Mouse (Mus musculus): ENCODE measurements around the gene Serpine2. TPM values are rescaled to one million over a fixed set of nuclear protein-coding genes. Genes with fewer than 3 reads are reported as not detected.
A peak's percentile ranks its signal among the peaks of the same experiment; 100 is the strongest.

The Serpine2 gene
- polyA plus RNA-seq, 1 experiment: 1.7 TPM

DNA sequence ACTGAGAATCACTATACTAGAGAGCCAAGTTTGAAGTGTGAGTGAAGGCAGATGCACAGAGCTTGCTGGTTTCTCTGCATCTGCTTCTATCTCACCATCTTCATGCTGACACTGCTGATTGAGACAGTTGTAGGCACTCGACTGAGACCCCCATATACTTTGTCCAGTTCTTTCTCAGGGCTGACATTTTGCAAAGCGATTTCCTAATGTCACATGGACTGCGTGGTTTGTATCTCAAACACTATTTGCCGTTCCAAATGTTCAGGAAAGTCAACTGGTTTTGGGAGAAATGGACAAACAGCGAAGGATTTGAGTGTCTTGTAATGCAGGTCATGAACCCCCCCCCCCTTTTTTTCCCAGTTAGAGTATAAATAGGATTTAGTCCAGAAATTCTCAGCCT lies 1.0 kb downstream of the Serpine2 start:
- no peak overlapping the region for H3K27ac ChIP-seq (ENCODE audit: control insufficient read depth, insufficient read depth, low read depth, low read length)
- TF ChIP-seq POLR2A (IDR thresholded peaks at IDR 0.05; ENCODE audit: control insufficient read depth, low read depth, low read length): no peak
- TF ChIP-seq CTCF (IDR thresholded peaks at IDR 0.05; ENCODE audit: control insufficient read depth, insufficient read depth, insufficient replicate concordance, low read depth, low read length): no peak

DNA sequence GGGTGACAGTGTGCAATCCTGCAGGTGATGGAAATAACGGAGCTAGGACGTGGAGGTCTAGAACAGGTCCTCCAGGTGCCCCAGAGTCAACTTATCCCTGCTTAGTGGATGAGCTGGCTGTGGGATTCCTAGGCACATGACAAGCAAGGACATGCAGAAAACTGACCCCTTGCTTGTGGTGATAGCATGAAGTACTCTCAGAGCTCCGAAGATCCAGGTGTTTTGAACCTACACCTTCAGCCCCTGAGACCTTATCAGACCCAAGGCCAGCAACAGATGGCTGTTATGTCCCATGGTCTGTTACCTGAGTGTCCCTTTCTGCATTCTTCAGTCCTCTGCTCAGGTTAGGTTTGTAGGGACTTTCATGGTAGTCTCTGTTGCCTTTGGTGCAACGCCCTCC lies 2.0 kb downstream of the Serpine2 start:
- Histone ChIP-seq H3K4me1 (ENCODE audit: control insufficient read depth, insufficient read depth, low read length) (peaks cover 6% of the 10 kb centered on the region), H3K36me3 (ENCODE audit: control insufficient read depth, insufficient read depth, low read length) (no peaks in the 10 kb centered on the region), H3K27ac (ENCODE audit: control insufficient read depth, insufficient read depth, low read depth, low read length) (no peak overlapping the region), H3K27me3 (ENCODE audit: control insufficient read depth, insufficient read depth, low read length) (peaks cover 2% of the 10 kb centered on the region), H3K4me3 (ENCODE audit: control insufficient read depth, low read depth, low read length) (peak overlapping the region; percentile 30)
- no peak for TF ChIP-seq POLR2A (IDR thresholded peaks at IDR 0.05; ENCODE audit: control insufficient read depth, low read depth, low read length)
- TF ChIP-seq CTCF (IDR thresholded peaks at IDR 0.05; ENCODE audit: control insufficient read depth, insufficient read depth, insufficient replicate concordance, low read depth, low read length): no peak

More for the DNA sequence above, 1.0 kb downstream of the Serpine2 start:
- Histone ChIP-seq H3K27me3 (ENCODE audit: control insufficient read depth, insufficient read depth, low read length) (peaks cover 2% of the 10 kb centered on the region), H3K4me3 (ENCODE audit: control insufficient read depth, low read depth, low read length) (no peak overlapping the region), H3K4me1 (ENCODE audit: control insufficient read depth, insufficient read depth, low read length) (peaks cover 6% of the 10 kb centered on the region), H3K36me3 (ENCODE audit: control insufficient read depth, insufficient read depth, low read length) (no peaks in the 10 kb centered on the region)

DNA sequence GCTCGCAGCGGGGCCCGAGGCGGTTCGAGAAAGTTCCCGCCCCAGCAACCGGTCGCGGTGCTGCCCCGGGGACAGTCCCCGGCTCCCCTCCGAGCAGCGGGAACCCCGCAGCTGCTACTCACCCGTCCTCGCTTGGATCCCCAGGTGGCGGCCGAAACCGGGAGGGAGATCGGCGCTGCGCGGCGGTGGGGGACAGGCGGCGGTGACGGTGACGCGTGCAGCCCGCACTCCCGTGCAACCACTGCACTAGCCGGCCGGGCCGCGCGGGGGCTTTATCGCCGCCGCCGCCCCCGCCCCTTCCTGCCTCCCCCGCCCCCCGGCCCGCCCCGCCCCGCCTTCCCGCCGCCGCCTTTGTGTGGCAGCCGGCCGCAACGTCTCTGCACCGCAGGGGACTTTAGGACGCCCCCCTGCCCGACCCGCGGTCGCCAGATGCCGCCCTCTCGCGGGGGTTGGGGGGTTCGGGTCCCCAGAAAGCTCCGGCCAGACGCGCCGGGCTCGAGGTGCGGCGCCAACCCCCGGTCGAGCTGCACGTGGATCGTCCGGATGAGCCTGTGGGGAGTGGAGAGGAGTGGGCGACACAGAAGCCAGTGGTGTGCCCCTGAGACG lies 2.5 kb downstream of the Serpine2 start:
- Histone ChIP-seq H3K36me3 (ENCODE audit: control insufficient read depth, insufficient read depth, low read length) (no peaks in the 10 kb centered on the region), H3K27ac (ENCODE audit: control insufficient read depth, insufficient read depth, low read depth, low read length) (no peak overlapping the region), H3K27me3 (ENCODE audit: control insufficient read depth, insufficient read depth, low read length) (peaks cover 2% of the 10 kb centered on the region), H3K4me3 (ENCODE audit: control insufficient read depth, low read depth, low read length) (peak overlapping the region; percentile 81), H3K4me1 (ENCODE audit: control insufficient read depth, insufficient read depth, low read length) (peaks cover 6% of the 10 kb centered on the region)
- TF ChIP-seq POLR2A (IDR thresholded peaks at IDR 0.05; ENCODE audit: control insufficient read depth, low read depth, low read length) (no peak), CTCF (IDR thresholded peaks at IDR 0.05; ENCODE audit: control insufficient read depth, insufficient read depth, insufficient replicate concordance, low read depth, low read length) (no peak)

DNA sequence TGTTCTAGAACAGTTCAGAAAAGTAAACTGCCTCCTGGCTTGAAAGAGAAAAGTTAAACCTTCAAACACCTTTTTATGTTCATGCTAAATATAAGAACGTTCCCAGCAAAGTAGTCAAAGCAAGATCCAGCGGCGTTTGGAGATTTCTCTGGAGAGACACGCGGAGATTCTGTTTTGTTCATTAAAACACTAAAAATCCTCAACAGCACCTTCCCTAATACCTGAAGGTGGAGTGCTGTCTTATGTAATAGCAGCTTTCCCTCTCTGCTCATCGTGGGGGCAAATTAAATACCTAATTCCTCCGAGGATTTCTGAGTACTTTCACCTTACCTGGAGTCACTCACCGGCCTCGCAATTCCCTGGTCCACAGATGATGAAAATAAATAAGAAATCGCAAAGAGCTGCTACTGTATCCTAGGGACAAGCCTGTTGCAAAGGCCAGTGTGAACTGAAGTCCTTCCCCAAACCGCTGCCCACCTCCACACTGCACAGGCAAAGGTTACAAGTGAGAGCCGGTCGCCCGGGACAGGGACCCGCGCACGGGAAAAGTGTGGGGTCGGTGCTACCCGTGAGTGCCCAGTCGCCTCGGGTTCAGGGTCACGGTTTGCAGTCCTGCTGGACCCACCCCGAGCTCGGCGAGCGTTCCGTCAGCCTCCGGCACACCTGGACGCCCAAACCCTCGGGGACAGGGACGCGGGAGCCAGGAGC lies 3.1 kb downstream of the Serpine2 start:
- Histone ChIP-seq H3K4me3 (ENCODE audit: control insufficient read depth, low read depth, low read length) (peak overlapping the region; percentile 81), H3K4me1 (ENCODE audit: control insufficient read depth, insufficient read depth, low read length) (peaks cover 6% of the 10 kb centered on the region), H3K27ac (ENCODE audit: control insufficient read depth, insufficient read depth, low read depth, low read length) (no peak overlapping the region), H3K36me3 (ENCODE audit: control insufficient read depth, insufficient read depth, low read length) (no peaks in the 10 kb centered on the region), H3K27me3 (ENCODE audit: control insufficient read depth, insufficient read depth, low read length) (peaks cover 2% of the 10 kb centered on the region)
- TF ChIP-seq CTCF (IDR thresholded peaks at IDR 0.05; ENCODE audit: control insufficient read depth, insufficient read depth, insufficient replicate concordance, low read depth, low read length) (no peak), POLR2A (IDR thresholded peaks at IDR 0.05; ENCODE audit: control insufficient read depth, low read depth, low read length) (no peak)

DNA sequence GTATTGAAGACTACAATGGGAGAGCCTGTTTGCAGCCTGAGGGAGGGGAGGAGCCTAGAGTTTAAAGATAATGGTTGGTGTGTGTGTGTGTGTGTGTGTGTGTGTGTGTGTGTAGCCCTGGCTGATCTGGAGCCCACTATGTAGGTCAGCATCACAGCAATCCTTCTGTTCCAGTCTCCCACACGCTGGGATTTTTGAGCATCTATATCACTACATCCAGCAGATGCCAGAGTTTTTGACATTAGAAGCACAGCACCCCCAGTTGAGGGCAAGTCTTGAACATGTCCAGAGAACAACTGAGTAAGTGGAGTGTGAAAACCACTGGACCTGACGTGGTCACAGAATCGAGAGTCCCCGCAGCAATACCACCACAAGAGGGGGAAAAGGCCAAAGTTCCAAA lies 4.2 kb downstream of the Serpine2 start:
- Histone ChIP-seq H3K27me3 (ENCODE audit: control insufficient read depth, insufficient read depth, low read length) (peaks cover 2% of the 10 kb centered on the region), H3K27ac (ENCODE audit: control insufficient read depth, insufficient read depth, low read depth, low read length) (no peak overlapping the region), H3K36me3 (ENCODE audit: control insufficient read depth, insufficient read depth, low read length) (no peaks in the 10 kb centered on the region), H3K4me1 (ENCODE audit: control insufficient read depth, insufficient read depth, low read length) (peaks cover 6% of the 10 kb centered on the region), H3K4me3 (ENCODE audit: control insufficient read depth, low read depth, low read length) (no peak overlapping the region)
- TF ChIP-seq CTCF (IDR thresholded peaks at IDR 0.05; ENCODE audit: control insufficient read depth, insufficient read depth, insufficient replicate concordance, low read depth, low read length) (no peak), POLR2A (IDR thresholded peaks at IDR 0.05; ENCODE audit: control insufficient read depth, low read depth, low read length) (no peak)

DNA sequence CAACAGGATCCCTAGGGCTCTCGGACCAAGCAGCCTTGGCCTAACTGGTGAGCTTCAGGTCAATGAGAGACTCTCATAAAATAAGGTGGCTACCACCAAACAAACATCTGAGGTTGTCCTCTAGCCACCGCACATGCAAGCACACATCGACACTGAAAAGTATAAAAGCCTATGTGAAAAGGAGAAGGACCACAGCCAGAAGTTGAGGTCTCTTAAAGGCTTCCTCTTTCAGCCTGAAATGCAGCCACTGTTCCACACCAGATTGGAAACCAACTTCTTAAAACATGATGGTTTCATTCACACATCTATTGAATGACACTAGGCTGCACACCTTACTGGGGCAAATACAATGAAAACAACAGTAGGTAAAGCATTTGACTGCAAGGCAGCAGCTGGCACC lies 7.5 kb downstream of the Serpine2 start:
- H3K27me3 ChIP-seq (ENCODE audit: control insufficient read depth, insufficient read depth, low read length): peaks cover 2% of the 10 kb centered on the region
- no peak for TF ChIP-seq CTCF (IDR thresholded peaks at IDR 0.05; ENCODE audit: control insufficient read depth, insufficient read depth, insufficient replicate concordance, low read depth, low read length)
- TF ChIP-seq POLR2A (IDR thresholded peaks at IDR 0.05; ENCODE audit: control insufficient read depth, low read depth, low read length): no peak
- no peak overlapping the region for H3K4me3 ChIP-seq (ENCODE audit: control insufficient read depth, low read depth, low read length)
- H3K36me3 ChIP-seq (ENCODE audit: control insufficient read depth, insufficient read depth, low read length): no peaks in the 10 kb centered on the region
- no peak overlapping the region for H3K27ac ChIP-seq (ENCODE audit: control insufficient read depth, insufficient read depth, low read depth, low read length)
- H3K4me1 ChIP-seq (ENCODE audit: control insufficient read depth, insufficient read depth, low read length): peaks cover 6% of the 10 kb centered on the region

DNA sequence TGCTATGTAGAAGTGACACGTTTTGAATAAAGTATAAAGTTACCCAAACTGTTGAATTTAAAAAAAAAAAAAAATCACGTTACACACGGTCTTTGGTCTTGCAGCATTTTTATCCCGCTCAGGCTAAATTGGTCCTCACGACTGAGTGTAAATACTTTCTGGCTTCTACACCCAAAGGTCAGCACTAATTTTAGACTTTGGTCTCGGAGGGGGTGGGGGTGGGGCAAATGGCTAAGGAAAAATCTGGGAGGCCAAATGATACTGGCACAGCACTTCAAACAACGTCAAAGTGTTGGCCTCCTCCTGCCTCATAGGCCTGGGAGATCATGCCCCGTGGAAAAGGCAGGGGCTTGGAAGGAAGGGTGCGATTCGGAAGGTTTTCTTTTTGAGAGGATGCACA lies 10.6 kb downstream of the Serpine2 start:
- Histone ChIP-seq H3K27ac (ENCODE audit: control insufficient read depth, insufficient read depth, low read depth, low read length) (no peak overlapping the region), H3K4me1 (ENCODE audit: control insufficient read depth, insufficient read depth, low read length) (no peaks in the 10 kb centered on the region), H3K27me3 (ENCODE audit: control insufficient read depth, insufficient read depth, low read length) (no peaks in the 10 kb centered on the region), H3K36me3 (ENCODE audit: control insufficient read depth, insufficient read depth, low read length) (no peaks in the 10 kb centered on the region), H3K4me3 (ENCODE audit: control insufficient read depth, low read depth, low read length) (no peak overlapping the region)
- TF ChIP-seq CTCF (IDR thresholded peaks at IDR 0.05; ENCODE audit: control insufficient read depth, insufficient read depth, insufficient replicate concordance, low read depth, low read length): no peak
- no peak for TF ChIP-seq POLR2A (IDR thresholded peaks at IDR 0.05; ENCODE audit: control insufficient read depth, low read depth, low read length)

All from testis, adult 2 months (tissue).